Mouse (Mus musculus) left cerebral cortex, postnatal 14 days (tissue): ENCODE results near the gene Afm. TPM values are rescaled to one million over a fixed set of nuclear protein-coding genes. Genes with fewer than 3 reads are reported as not detected.

Source experiments
- DNase-seq, 2 experiments: peaks; one replicate each; pipeline ENCODE4 v3.0.0; 2021 to 2022; ENCODE audit warnings: low spot score in 2 of 2, mixed read lengths in 1 of 2
- intact Hi-C: fragments of 180-260 bp; cut with DNase I; formaldehyde crosslinking; loops from one replicate; pipeline ENCODE4 v1.15.1; 2025
- long read RNA-seq, 2 experiments: library from polyadenylated mRNA; stranded (forward); transcript quantifications; one replicate each; pipeline ENCODE4 v2.0.0; 2021
- total RNA-seq, 2 experiments: library from RNA; stranded (reverse); gene quantifications; 2 replicates each; pipeline ENCODE4 v1.2.3; 2021

The Afm gene
- total RNA-seq: not detected
- long read RNA-seq, experiment 1: 0 reads
- long read RNA-seq, experiment 2: 0 reads

DNA sequence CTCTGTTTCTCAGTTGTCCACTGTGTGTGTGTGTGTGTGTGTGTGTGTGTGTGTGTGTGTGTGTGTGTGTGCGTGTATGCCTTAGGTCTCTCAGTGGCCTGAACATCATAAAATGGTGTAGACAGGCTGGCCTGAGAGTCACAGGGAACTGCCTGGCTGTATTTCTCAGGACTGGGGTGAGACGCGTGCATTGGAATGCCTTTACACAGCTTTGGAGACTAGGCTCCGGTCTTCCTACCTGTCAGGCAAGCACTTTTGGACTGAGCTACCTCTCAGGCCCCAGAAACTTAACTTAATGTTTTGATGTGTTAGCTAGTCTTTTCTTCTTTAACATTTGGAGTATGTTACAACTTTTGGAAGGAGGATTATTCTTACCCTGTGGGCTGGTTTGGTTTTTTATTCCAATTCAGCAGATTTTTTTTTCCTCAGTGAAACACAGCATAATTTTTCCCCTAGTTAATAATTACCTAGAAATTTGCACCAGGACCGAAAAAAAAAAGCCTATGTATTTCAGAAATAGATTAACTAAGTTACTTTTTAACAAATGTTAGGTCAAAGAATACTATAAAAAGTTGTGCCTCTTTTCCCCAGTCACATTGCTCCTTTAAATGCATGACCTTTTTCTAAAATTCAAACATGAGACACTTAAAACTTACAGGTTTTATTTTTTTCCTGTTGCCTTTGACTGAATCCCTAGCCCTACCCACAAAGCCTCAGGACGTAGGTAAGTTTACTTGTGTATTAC lies at the start of gene Afm:
Gene Afm (plus strand): TSS at position 577 of the 745 bp plus-strand sequence.
- DNase-seq: no peak
- intact Hi-C loops: no loop called here

DNA sequence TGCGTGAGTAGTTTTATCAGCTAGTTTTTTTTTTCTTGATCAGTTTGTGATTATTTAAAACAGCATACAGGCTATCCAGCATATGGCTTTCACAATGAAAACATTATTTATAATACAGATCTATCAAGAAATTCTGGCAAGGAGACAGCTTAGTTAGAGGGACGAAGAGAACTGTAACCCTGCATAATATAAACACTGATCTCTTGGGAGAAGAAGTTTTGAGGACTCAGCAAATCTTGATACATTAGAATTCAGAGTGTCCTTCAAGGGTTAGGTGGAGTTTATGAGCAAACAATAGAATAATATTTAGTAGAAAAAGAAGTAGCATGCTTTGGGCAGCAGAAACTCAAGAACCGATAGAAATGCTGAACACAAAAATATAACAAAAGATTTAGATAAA lies 47.9 kb upstream of the Afm start:
- DNase-seq: no peak
- intact Hi-C loops: no loop called here

DNA sequence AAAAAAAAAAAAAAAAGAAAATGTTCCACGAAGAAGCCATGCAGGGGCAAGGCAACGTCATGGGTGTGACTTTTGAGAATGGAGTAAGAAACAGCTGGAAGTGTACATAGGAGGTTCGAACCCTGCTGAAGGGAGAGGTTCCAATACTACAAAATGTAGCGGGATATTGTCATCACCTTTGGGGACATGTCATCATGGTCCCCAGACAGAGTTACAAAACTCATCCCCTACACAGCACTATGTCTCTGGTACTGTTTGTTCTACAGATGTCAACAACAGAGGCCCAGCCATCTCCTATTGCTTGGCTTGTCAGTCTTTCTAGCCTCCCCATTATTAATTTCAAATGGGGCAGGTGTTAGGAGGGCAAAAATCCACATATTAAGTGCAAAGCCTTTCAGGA lies 44.8 kb upstream of the Afm start:
- no peak for DNase-seq
- intact Hi-C loops: no loop called here

DNA sequence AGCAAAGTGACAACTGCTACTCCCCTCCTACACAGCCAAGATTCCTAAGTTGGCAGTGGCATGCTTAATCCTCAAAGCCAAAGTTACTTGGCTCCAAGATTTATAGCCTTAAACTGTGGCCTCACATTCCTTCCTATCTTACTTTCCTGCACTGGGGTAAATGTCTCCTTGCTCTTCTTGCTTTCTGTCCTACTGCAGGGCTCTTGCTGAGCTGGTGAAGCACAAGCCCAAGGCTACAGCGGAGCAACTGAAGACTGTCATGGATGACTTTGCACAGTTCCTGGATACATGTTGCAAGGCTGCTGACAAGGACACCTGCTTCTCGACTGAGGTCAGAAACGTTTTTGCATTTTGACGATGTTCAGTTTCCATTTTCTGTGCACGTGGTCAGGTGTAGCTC lies 44.4 kb upstream of the Afm start:
- DNase-seq: no peak
- intact Hi-C loops: no loop called here

DNA sequence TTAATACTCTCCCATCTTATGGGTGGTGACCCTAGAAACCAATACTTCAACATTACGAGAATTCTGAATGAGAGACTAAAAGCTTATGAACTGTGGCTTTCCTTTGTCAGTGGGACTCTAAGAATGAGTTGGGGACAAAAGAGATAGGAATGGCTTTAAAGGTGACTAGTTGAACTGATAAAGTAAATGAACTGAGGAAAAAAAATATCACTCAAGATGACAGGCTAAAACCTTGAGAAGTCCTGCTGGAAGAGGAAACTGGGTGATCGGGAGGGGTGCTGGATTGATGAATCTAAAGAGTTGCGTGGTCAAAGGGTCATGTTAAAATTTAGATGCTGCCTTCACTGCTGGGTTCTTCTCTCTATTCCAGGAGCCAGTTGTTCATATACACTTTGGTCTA lies 42.0 kb upstream of the Afm start:
- intact Hi-C loops: no loop called here

DNA sequence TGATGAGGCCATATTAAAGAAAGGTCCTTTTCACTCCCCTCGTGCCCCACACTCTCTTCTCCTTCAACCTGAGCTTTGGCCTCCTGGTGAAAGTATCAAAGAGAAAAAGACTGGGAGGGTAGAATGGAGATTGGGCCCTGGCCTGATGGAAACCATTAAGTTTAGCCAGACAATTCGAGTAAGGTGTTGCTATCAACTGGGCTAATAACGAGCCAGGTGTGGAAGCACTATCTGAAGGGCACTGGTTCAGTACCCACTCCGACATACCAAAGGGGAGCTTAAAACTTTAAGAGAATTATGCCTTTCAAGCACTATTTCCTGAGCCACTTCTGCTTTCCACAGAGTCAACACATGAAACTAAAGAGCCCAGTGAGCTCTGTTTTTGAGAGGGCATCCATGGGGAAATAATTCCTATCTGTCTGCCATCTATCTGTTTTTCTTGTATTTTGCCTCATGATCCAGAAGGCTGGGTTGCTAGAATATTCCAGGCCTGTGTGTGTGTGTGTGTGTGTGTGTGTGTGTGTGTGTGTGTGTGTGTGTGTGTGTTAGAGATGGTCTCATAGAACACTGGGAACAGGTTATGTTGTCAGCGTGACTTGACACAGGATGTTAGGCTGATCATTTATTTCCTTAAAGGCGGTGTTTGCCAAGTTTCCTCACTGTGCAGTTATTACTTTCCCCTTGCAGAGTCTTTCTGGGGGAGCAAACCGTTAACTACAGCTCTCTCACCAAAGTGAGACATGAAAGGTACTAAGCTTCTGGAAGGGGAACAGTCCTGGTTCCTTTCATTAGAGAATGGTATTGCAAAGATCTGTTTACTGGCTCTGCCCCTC lies 41.2 kb upstream of the Afm start:
- intact Hi-C loops: no loop called here
- no peak for DNase-seq

More for the DNA sequence above, 42.0 kb upstream of the Afm start:
- DNase-seq: no peak

DNA sequence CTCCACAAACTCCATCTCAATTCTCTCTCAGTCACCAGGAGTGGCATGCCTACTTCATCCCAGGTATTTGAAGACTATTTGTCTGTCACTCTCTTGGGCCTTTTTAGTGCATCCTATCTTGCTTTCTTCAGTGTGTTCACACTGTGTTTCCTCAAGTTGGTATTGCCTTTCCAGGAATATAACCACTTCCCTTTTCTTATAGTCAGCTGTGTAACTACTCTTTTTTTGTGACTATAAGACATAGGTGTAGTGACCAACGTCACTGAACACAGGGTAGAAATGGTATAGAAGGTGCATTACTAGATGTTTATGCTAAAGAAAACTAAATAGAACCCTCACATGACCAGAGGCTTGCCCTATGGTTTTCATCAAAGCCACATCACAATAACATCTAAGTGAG lies 39.8 kb upstream of the Afm start:
- intact Hi-C loops: no loop called here
- DNase-seq: no peak

DNA sequence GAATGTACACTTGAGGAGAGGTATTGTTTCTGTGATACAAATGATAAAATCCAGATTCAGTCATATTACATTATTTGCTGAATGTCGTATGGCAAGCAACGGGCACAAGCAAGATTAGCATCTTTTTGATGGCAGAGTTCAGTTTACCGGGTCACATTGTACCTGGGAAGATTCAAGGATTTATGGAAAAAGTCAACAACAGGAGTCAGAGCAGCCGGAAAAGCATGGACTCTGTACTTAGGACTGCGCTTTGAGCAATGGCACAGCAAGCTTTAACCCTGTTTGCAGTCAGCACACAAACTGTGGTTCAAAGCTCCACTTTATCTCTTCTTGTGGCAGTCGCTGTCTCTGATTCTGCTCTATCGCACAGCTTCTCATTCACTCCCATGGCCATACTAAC lies 33.1 kb upstream of the Afm start:
- no peak for DNase-seq
- intact Hi-C loops: no loop called here

DNA sequence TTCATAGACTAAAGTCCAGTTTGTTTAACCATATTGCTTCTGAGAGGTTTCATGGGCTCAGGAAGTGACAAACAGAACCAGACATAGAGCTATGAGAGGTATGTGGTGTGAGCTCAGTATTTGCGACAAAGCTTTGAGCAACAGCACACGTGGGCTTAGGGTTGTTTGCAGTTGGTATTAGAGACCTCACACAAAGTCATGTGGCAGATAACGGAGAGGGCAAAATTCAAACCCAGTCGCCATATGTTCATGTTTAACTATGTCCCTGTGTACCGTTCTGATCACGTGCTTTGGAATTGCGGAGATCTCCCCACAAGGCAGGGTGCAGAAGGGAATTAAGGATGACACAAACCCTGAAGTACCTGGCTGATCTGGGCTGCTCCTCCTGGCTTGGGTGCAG lies 30.4 kb upstream of the Afm start:
- intact Hi-C loops: no loop called here
- no peak for DNase-seq

DNA sequence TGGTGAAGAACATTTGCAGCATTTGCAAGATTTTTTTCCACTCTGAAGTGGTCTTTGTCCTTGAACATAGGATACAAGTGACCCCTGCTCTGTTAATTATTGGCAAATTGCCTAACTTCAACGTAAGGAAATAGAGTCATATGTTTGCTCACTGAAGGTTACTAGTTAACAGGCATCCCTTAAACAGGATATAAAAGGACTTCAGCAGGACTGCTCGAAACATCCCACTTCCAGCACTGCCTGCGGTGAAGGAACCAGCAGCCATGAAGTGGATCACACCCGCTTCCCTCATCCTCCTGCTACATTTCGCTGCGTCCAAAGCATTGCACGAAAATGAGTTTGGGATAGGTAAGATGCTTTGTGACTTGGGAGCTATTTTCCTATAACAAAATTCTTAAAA lies 28.2 kb upstream of the Afm start, which contains the start of gene Afp:
Gene Afp (plus strand): TSS at position 220 of the 400 bp plus-strand sequence.
- intact Hi-C loops: no loop called here
- no peak for DNase-seq

DNA sequence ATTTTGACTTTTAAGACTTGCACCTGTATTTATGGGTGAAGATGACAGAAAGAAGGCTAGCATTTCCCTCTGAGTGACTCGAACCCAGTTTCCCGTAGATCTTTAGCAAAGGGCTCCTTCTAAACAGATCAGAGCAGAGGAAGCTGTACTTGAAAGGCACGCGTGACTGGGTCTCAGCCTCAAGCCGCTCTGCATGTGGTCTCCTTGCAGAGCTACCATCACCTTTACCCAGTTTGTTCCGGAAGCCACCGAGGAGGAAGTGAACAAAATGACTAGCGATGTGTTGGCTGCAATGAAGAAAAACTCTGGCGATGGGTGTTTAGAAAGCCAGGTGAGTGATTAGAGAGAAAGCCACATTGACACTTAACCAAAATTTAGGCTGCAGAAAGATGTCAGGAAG lies 26.3 kb upstream of the Afm start:
- intact Hi-C loops: no loop called here
- DNase-seq: no peak

DNA sequence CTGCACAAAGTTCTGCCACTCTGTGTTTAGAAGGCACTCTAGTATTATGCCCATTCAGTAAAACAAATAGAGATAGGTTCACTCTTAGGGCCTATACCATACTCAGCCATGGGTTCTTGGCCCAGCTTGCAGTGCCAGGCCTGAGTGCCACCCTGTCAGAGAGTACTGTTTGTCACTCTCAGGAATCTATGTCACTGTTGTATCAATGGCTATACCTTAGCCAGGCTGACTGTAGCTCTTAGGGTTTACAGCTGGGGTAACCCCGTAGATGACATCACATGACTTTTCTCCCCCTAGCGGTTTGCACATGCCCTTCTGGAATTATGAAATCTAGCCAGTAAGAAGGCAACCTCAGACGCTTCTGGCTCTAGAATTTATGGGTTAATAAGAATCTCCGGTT lies 24.4 kb upstream of the Afm start:
- no peak for DNase-seq
- intact Hi-C loops: no loop called here

DNA sequence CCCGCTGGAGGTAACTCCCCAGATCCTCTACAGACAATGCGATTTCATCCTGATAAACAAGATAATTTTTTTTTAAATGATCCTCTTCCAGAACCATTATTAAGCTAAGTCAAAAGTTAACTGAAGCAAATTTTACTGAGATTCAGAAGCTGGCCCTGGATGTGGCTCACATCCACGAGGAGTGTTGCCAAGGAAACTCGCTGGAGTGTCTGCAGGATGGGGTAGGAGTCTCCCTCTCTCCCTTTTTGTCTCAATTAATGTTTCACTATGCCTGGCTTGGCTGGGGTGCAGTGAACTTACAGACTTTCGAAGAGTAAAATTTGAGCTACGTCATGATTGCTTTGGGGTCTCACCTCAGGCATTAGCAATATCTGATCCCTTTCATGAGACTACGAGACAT lies 19.2 kb upstream of the Afm start:
- intact Hi-C loops: loop anchor here (5.0 kb wide), 2 partner anchors 92 to 297 kb away; no protein-coding TSS in a partner anchor
- peak; percentile 6 to 34 for DNase-seq

DNA sequence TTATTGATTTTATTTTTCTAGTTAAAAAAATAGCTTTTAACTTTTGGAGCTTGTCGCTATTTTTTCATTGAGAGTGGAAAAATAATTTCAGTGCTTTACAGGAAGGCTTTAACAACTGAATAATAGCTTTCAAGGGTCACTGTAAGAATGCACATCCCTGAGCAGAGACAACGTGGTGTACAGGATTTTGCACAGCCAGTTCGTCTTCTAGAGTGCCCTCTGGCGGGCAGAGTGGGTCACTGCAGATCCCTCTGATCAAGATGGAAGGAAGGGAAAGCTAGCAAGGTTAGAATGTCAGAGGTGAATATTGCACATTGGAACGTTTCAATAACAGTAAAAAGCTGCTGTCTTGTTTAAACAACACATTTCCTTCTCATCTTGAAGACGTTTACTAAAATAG lies 18.0 kb upstream of the Afm start:
- peak; percentile 78 to 87 for DNase-seq
- intact Hi-C loops: loop anchor here (5.0 kb wide), 1 partner anchor 87 kb away; no protein-coding TSS in a partner anchor

DNA sequence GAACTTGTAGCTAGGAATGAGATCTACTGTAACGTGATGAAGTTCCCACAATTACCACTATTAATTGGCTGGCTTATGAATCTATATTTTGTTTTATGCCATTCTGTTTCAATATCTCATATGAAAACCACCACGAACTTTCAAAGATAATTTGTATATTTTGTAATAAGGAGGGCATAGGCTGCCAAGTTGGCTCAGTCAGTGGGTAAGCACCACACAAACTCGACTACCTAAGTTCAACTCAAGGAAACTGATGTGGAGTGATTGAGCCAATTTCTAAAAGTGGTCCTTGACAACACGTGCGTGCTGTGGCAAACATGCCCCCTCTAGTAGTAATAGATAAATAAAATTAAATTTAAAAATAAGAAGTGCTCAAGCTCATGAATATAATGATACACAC lies 17.0 kb upstream of the Afm start:
- no peak for DNase-seq
- intact Hi-C loops: loop anchor here (5.0 kb wide), 1 partner anchor 86 kb away; no protein-coding TSS in a partner anchor

DNA sequence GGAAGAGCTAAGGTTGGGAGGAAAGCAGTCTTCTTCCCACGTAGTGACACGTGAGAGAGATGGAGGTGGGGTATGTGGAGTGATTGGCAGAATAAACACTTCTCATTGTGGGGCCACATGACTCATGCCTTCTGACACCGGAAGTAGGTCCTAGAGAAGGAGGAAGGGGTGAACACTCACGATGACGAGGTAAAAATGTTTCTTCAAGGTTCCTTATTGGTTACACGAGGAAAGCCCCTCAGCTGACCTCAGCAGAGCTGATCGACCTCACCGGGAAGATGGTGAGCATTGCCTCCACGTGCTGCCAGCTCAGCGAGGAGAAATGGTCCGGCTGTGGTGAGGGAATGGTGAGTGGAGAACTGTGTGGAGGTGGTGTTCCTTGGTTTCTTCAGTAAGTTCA lies 14.0 kb upstream of the Afm start:
- intact Hi-C loops: loop anchor here (5.0 kb wide), 1 partner anchor 83 kb away; no protein-coding TSS in a partner anchor
- DNase-seq: no peak

DNA sequence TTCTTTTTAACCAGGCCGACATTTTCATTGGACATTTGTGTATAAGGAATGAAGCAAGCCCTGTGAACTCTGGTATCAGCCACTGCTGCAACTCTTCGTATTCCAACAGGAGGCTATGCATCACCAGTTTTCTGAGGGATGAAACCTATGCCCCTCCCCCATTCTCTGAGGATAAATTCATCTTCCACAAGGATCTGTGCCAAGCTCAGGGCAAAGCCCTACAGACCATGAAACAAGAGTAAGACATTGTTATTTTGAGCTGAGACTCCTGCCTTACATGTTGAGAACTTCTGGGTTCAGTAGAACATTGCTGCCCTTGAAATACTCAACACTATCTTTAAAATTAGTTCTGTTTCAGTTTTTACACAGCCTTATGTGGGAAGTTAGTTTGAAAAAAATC lies 12.2 kb upstream of the Afm start:
- intact Hi-C loops: no loop called here
- no peak for DNase-seq

DNA sequence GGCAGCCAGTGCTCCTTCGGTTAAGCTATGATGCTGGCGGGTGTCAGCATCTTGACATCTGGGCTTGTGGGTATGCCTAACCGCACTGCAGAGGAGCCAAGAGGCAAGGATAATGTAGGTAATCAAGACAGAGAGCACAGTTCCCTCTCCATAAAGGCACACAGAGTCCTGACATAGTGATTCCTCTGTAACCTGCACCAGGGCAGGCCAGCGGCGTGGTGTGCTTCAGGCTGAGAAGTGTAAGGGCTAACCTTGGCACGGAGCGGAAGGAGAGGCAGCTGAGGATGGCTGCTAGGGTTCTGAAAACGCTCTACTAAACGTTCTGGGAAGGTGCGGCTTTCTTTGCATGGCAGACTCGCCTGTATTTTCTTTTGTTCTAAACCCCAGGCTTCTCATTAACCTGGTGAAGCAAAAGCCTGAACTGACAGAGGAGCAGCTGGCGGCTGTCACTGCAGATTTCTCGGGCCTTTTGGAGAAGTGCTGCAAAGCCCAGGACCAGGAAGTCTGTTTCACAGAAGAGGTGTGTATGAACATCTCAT lies 11.3 kb upstream of the Afm start:
- no peak for DNase-seq
- intact Hi-C loops: no loop called here

DNA sequence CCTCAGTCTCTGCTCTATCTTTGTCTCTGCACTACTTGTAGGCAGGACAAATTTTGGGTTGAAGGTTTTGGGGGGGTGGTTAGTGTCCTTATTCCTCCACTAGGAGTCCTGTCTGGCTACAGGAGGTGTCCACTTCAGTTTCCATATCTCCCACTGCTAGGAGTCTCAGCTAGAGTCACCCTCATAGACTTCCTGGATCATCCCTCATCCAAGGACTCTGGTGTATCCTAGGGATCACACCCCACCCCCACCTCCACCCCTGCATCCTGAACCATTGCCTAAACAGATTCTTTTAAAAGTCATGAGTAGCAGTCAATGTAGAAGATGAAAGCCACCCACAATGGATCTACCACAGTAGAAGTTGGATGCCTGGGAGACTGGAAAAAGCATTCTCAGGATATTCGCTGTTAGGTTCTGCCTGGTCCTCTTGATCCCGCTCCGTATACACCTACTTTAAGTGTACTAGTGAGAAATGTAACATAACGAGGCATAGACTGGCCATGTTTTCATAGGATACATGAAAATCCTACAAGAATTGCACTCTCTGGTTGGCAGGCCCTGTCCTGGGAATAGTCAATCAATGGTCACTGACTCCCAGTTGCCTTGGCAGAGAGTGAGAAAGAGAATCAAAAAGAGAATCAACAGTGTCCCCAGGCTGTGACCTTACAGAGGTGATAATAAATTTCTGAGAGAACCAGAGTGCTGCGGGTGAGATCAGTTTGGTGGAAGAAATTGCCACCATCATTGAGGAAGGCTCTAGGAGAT lies 8.7 kb upstream of the Afm start:
- DNase-seq: no peak
- intact Hi-C loops: no loop called here
